Mouse (Mus musculus): ENCODE results near the gene Bag5. TPM values are rescaled to one million over a fixed set of nuclear protein-coding genes. Genes with fewer than 3 reads are reported as not detected.
A peak's percentile ranks its signal among the peaks of the same experiment; 100 is the strongest.

Gene Bag5
- polyA plus RNA-seq, 1 experiment, result not detected

DNA sequence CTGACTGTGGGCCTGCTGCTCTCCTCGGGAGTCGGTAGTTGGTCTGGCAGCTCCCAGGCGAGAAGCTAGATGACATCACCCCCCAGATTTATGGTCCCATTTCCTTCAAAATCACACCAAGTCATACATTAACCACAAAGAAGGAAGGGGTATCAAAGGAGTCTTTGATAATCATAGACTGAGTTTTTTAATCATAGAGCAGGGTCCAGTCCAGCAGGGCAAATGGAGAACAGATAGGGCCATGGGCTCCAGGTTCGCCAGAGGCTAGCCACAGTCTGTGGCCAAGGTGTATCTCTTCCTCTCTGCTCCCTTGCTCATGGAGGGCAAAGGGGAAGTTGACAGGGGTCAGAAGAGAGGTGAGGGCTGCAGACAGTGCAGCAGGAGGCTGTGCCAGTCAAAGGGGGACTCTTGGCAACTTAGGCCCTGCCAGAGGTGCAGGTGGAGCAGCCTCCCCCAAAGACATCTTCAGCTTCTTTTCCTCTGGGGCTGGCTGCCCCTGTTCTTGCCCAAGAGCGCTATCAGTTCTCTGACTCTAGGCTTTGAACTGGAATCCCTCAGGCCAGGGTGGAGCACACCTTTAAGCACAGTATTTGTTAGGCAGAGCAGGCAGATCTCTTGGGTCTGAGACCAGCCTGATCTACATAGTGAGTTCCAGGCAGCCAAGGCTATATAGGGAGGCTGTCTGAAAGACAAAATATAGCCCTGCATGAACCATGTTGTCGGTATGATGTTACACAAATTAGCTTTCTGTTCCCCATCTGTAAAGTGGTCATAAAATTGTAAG is 37.1 kb downstream of the Bag5 start:
- no peak overlapping the region for H3K4me3 ChIP-seq (ENCODE audit: insufficient read depth, low read depth, low read length)
- H3K27ac ChIP-seq (ENCODE audit: insufficient read depth, low read depth, low read length), result no peak overlapping the region
- peaks cover 39% of the 10 kb centered on the region for H3K4me1 ChIP-seq (ENCODE audit: control insufficient read depth, insufficient read depth, low read length)
- WGBS, result 90% methylated on average over 6 of the region's 6 CpGs
- TF ChIP-seq CTCF (IDR thresholded peaks at IDR 0.05; ENCODE audit: insufficient read depth, low read depth, low read length), result no peak
- TF ChIP-seq POLR2A (IDR thresholded peaks at IDR 0.05; ENCODE audit: insufficient read depth, low read depth, low read length), result no peak

DNA sequence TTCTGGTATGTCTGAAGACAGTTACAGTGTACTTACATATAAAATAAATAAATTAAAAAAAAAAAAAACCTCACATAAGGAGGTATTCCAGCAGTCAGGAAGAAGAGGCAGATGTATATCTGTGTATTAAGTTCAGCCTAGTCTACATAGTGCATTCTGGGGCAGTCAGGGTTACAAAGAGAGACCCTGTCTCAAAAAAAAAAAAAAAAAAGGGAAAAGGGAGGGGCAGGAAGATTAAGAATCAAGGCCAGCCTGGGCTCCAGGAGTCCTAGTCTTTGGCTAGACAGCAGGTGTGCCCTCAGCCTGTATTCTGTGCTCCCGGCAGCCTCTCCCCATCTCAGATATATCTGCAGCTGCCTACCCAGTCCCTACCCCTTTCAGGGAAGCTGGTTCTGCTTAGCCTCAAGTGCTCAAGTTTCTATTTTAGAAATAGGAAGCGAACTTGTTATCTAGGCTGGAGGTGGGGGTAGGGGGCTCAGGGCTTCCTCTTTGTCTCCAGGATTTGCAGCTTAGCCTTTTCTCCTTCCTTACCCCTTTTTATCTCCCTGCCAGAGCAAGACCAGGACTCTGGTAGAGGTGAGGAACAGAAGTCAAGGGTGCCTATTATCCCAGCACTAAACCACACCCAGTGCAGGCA is 38.1 kb downstream of the Bag5 start:
- 60% methylated on average over 2 of the region's 2 CpGs for WGBS
- H3K4me3 ChIP-seq (ENCODE audit: insufficient read depth, low read depth, low read length), result no peak overlapping the region
- TF ChIP-seq POLR2A (IDR thresholded peaks at IDR 0.05; ENCODE audit: insufficient read depth, low read depth, low read length), result no peak
- no peak for TF ChIP-seq CTCF (IDR thresholded peaks at IDR 0.05; ENCODE audit: insufficient read depth, low read depth, low read length)
- peaks cover 29% of the 10 kb centered on the region for H3K4me1 ChIP-seq (ENCODE audit: control insufficient read depth, insufficient read depth, low read length)
- H3K27ac ChIP-seq (ENCODE audit: insufficient read depth, low read depth, low read length), result no peak overlapping the region

DNA sequence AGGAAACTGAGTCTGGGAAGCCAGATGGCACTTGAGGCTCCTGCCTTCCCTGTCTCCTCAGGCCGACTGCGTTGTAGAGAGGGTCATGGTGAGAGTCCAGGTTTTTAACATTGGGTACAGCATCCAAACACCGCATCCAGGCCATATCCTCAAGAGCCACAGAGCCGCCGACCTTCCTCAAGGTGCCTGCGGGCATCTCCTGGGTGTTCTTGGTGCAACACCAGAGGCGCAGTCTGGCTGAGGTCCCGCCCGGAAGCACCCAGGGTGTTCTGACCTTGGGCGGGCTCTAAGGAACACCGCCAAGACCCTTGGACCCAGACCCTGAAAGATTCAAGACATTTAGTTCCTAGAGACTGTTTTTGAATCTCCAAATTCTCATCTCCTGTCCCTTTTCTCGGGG is 40.5 kb downstream of the Bag5 start:
- Histone ChIP-seq H3K4me3 (ENCODE audit: insufficient read depth, low read depth, low read length) (peak overlapping the region; percentile 49), H3K4me1 (ENCODE audit: control insufficient read depth, insufficient read depth, low read length) (peaks cover 15% of the 10 kb centered on the region), H3K27ac (ENCODE audit: insufficient read depth, low read depth, low read length) (peak overlapping the region; percentile 90)
- WGBS, result 10% methylated on average over 12 of the region's 12 CpGs
- TF ChIP-seq CTCF (IDR thresholded peaks at IDR 0.05; ENCODE audit: insufficient read depth, low read depth, low read length) (no peak), POLR2A (IDR thresholded peaks at IDR 0.05; ENCODE audit: insufficient read depth, low read depth, low read length) (no peak)

- peak within 1 kb of the TSS; percentile 80 for H3K4me3 ChIP-seq (ENCODE audit: insufficient read depth, low read depth, low read length)
- TF ChIP-seq POLR2A (IDR thresholded peaks at IDR 0.05; ENCODE audit: insufficient read depth, low read depth, low read length) (peak; percentile 99), CTCF (IDR thresholded peaks at IDR 0.05; ENCODE audit: insufficient read depth, low read depth, low read length) (no peak)
- WGBS, result under 1% methylated on average over 31 of the region's 31 CpGs
- H3K4me1 ChIP-seq (ENCODE audit: control insufficient read depth, insufficient read depth, low read length), result peaks cover 15% of the 10 kb centered on the region
- H3K27ac ChIP-seq (ENCODE audit: insufficient read depth, low read depth, low read length), result peak within 1 kb of the TSS; percentile 97
These were observed 40.9 kb downstream of the Bag5 start, which contains the start of gene Ckb for GRCm38 (mm10) chr12:111672176-111672575. Ckb (minus strand) TSS chr12:111672338.

DNA sequence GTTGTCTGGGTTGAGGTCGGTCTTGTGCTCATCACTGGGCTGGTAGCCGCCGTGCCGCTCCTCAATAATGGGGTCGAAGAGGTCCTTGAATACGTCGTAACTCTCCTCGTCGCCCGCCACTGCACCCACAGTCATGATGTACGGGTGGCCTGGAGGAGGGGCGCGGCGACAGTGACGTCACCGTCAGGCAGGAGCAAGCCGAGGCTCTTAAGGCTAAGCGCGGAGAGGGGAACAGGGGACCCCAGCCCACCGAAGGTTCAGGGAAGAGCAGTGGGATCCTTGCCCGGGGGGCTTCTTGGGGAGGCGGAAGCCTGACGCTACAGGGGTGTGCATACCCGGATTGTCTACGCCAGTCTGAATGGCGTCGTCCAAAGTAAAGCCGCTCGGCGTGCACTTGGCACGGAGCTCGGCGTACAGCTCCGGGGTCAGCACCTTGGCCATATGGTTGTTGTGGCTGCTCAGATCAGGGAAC is 41.6 kb downstream of the Bag5 start:
- Histone ChIP-seq H3K4me3 (ENCODE audit: insufficient read depth, low read depth, low read length) (peak overlapping the region; percentile 80), H3K27ac (ENCODE audit: insufficient read depth, low read depth, low read length) (peak overlapping the region; percentile 97), H3K4me1 (ENCODE audit: control insufficient read depth, insufficient read depth, low read length) (peaks cover 17% of the 10 kb centered on the region)
- TF ChIP-seq CTCF (IDR thresholded peaks at IDR 0.05; ENCODE audit: insufficient read depth, low read depth, low read length) (no peak), POLR2A (IDR thresholded peaks at IDR 0.05; ENCODE audit: insufficient read depth, low read depth, low read length) (peak; percentile 29; the same call in 1 of the 2 replicates)
- WGBS, result under 1% methylated on average over 34 of the region's 34 CpGs

- peaks cover 19% of the 10 kb centered on the region for H3K4me1 ChIP-seq (ENCODE audit: control insufficient read depth, insufficient read depth, low read length)
- peak overlapping the region; percentile 97 for H3K27ac ChIP-seq (ENCODE audit: insufficient read depth, low read depth, low read length)
- TF ChIP-seq CTCF (IDR thresholded peaks at IDR 0.05; ENCODE audit: insufficient read depth, low read depth, low read length) (no peak), POLR2A (IDR thresholded peaks at IDR 0.05; ENCODE audit: insufficient read depth, low read depth, low read length) (no peak)
- H3K4me3 ChIP-seq (ENCODE audit: insufficient read depth, low read depth, low read length), result peak overlapping the region; percentile 80
- 2% methylated on average over 35 of the region's 35 CpGs for WGBS
These were observed 42.1 kb downstream of the Bag5 start for GRCm38 (mm10) chr12:111670976-111671375.

DNA sequence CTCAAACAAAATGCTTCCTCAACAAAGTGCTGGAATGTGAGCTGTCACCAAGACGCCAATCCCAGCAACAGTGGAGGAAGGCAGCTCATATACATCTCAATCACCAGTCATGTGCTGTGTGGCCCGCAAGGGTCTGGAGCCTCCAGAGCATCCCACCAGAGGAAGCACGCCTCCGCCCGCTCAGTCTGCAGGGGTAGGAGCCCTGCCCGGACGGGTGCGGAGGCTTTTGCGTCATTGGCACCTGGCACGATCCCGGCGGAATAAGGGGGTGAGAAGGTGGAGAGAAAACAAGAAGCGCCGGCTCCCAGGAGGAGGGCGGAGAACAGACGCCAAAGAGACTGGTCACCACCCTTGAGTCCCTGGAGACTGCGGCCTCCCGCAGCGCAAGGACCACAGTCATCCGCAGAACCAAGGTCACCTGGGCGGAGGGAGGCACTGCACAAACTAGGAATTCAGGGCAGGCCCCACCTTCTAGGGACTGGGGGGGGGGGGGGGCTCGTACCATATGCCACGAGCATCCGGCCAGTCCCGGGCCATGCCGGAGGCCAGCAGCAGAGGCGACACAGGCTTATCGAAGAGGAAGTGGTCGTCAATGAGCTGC is 42.6 kb downstream of the Bag5 start:
- 4% methylated on average over 29 of the region's 29 CpGs for WGBS
- H3K27ac ChIP-seq (ENCODE audit: insufficient read depth, low read depth, low read length), result peak overlapping the region; percentile 97
- peak overlapping the region; percentile 80 for H3K4me3 ChIP-seq (ENCODE audit: insufficient read depth, low read depth, low read length)
- no peak for TF ChIP-seq CTCF (IDR thresholded peaks at IDR 0.05; ENCODE audit: insufficient read depth, low read depth, low read length)
- TF ChIP-seq POLR2A (IDR thresholded peaks at IDR 0.05; ENCODE audit: insufficient read depth, low read depth, low read length), result no peak
- H3K4me1 ChIP-seq (ENCODE audit: control insufficient read depth, insufficient read depth, low read length), result peaks cover 22% of the 10 kb centered on the region

- peak overlapping the region; percentile 80 for H3K4me3 ChIP-seq (ENCODE audit: insufficient read depth, low read depth, low read length)
- H3K4me1 ChIP-seq (ENCODE audit: control insufficient read depth, insufficient read depth, low read length), result peaks cover 27% of the 10 kb centered on the region
- TF ChIP-seq POLR2A (IDR thresholded peaks at IDR 0.05; ENCODE audit: insufficient read depth, low read depth, low read length), result no peak; the same call in 1 of the 2 replicates
- TF ChIP-seq CTCF (IDR thresholded peaks at IDR 0.05; ENCODE audit: insufficient read depth, low read depth, low read length), result no peak
- 9% methylated on average over 8 of the region's 8 CpGs for WGBS
- H3K27ac ChIP-seq (ENCODE audit: insufficient read depth, low read depth, low read length), result peak overlapping the region; percentile 97
These were observed 43.1 kb downstream of the Bag5 start for GRCm38 (mm10) chr12:111669961-111670360.
